Mouse (Mus musculus) lung, postnatal 36 days (tissue): Measurements from ENCODE around the gene Hnrnpa1.

Source experiments
- DNase-seq: peaks from one replicate; pipeline ENCODE4 v3.0.0; 2022; ENCODE audit warnings: mixed read lengths

Gene Hnrnpa1

DNA sequence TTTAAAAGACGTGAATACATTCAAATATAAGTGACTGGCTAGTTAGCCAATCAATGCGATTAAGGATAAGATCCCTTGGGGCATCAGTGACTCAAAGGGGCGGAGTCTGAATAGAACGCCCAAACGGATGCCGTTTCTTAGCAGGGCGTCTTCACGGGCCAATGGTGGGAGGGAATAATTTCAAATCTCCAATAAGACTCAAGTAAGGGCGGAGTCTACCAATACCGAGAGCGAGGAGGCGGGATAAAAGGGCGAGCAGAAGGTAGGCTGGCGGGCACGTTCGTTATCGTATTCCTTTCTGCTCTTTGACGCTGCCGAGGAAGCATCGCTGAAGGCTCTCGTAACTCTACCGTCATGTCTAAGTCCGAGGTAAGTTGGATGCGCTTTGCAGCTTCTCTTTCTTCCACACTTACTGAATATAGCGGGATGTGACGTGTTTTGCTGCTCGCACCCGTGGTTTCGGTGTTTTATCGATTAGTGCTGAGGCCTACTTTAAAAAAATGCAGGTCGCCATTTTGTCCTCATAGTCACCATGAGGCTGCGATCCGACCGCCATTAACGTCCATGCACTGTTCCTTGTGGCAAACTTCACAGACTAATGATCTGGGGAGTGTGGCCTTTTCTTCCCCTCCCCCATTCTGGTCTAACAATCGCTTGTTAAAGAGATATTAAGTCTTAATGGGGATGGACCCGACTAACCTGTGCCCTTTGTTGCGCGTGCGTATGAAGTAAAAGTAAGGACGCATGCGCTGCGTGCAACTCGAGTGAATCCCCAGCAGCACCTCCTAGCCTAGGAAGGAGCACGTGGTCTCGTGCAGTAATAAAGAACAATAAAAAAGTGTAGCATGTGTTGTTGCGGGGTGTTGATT lies at the start of gene Hnrnpa1:
TSS of gene Hnrnpa1 (plus strand) at position 273 of the 869 bp plus-strand sequence.
- peak; percentile 99 for DNase-seq

- peak; percentile 57 for DNase-seq
Measured at GRCm38 (mm10) chr15:103190531-103191462, 49.4 kb upstream of the Hnrnpa1 start.

GRCm38 (mm10) chr15:103193606-103194005 lies 46.6 kb upstream of the Hnrnpa1 start:
- DNase-seq, result peak; percentile 75

DNA sequence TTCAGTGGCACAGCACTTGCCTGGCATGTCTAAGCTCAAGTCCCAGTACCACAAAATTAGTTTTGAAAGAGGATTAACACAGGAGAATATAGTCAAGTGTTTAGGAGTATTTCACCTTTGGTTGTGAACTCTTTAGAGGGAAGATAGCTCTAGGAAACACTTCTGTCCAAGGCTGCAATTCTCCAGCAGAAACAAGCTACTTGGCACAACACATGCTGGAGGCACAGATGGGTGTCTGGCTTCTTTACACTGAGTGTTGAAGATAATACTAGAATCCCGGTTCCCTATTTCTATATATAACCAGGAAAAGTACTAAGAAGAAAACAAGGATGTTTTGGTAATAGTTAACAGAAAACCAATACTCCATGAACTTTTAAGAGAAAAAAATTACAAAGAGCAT lies 43.4 kb upstream of the Hnrnpa1 start:
- no peak for DNase-seq

DNA sequence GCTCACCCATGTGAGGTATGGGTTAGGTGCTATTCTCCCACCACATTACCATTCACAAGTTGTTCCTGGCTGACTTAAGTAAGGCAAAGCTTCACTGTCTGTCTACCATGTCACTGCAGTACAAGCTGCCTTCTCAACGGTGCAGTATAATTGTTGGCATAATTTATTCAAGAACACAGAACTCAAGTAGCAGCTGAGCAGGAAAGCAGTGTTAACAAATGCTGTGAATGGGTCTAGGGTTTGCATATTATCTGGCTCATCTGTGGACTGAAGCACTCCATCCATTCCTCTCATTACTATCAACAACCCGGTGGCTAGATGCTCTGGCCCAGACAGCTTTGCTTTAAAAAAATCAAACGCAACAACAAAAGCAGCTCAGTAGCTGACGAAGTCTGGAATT lies 42.4 kb upstream of the Hnrnpa1 start:
- no peak for DNase-seq

GRCm38 (mm10) chr15:103202088-103202793 lies 38.0 kb upstream of the Hnrnpa1 start:
- peak; percentile 79 for DNase-seq

GRCm38 (mm10) chr15:103205156-103205555 lies 35.1 kb upstream of the Hnrnpa1 start:
- DNase-seq, result peak; percentile 62

- DNase-seq, result no peak
Measured at GRCm38 (mm10) chr15:103214149-103214548, 26.1 kb upstream of the Hnrnpa1 start.

DNA sequence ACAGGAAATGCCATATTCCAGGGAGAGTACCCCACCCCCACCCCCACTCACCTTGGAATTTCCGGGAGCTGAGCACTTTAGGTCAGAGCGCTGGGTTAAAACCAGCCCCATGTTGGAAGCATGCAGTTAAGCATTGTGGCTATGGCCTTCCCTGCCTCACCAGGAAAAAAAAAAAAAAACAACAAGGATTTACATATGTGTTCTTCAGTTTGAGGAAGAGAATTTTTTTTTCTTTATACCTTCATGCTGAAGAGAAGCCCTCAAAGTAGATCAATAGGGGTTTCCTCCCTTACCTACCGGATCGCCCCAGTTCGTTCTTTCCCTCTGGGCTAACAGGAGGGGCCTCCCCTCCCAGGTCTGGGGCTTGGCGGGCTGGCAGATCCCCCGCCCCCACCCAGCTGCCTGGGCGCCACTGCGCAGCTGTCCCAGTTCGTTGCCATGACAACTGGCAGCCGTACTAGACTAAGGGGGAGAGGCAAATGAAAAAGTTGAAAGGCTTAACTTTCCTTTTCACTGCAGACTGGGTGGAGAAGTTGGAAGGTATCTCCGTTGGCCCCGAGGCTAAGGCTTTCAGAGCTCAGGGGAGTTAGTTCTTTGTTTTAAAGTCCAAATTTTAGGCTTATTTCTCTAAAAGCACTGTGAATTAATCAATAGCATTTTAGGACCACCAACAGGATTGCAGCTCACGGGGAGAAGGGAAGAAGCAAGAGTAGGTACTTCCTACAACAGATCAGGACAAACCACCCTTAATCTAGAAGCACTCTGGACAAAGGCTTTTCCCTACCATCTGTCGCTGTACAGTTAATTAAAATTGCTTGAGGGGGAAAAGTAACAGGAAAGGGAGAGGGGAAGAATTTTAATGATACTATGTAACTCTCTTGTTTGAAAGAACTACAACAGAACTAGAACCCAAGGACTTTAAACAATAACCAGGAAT lies 25.0 kb upstream of the Hnrnpa1 start:
- DNase-seq, result peak; percentile 89

GRCm38 (mm10) chr15:103216052-103216451 lies 24.2 kb upstream of the Hnrnpa1 start:
- no peak for DNase-seq

DNA sequence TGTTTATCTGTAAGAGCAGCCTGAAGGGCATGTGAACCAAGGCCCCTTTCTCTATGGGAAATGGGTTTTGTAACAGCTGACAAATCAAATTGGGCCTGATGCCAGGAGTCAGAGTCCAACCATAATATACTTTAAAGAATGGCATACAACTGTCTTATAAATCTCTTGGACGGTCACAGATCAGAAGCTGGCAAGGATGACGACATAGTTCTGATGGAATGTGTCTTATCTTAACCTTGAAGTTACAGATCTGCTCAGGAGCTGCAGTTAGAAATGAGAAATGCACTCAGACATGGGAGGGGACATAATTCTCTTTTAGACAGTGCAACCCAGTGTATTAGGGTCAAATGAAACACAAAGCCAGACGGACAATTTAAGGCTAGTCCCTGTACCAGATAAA lies 19.4 kb upstream of the Hnrnpa1 start:
- peak; percentile 40 for DNase-seq

GRCm38 (mm10) chr15:103221386-103221785 lies 18.8 kb upstream of the Hnrnpa1 start:
- no peak for DNase-seq

- no peak for DNase-seq
Measured at GRCm38 (mm10) chr15:103224161-103224560, 16.1 kb upstream of the Hnrnpa1 start.

DNA sequence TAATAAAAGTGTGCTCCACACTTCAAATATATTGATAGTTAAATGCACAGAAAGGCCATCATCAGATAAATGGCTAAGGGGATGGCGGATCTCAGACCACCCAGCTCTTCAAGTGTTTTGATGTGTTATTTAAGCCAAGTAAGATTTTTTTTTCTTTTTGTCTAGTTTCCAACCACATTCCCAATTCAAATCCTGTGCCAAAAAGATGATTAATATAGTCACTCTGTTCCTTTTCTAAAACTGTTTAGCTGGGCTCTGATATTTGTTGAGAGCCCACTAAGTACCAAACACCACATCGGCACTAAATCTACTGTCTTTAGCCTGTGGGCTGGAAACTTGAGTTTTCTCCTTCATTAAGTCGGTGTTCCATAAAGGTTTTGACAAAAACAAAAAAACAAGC lies 13.2 kb upstream of the Hnrnpa1 start:
- no peak for DNase-seq

DNA sequence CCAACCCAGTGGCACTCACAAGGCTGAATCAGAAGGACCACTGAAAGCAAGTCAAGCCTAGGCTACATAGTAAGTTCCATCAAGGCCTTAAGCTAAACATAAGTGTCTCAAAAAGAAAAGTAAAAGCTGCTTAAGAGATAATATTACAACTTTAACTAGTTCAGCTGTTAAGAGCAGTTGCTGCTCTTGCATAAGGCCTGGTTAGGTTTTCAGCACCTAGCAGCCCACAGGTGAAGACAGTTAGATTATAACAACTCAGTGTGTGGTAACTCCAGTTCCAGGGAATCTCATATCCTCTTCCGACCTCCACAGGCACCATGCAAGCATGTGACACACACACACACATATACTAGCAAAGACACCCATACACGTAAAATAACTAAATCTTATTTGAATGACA lies 12.7 kb upstream of the Hnrnpa1 start:
- DNase-seq, result no peak

GRCm38 (mm10) chr15:103228904-103229303 lies 11.3 kb upstream of the Hnrnpa1 start:
- peak; percentile 33 for DNase-seq

DNA sequence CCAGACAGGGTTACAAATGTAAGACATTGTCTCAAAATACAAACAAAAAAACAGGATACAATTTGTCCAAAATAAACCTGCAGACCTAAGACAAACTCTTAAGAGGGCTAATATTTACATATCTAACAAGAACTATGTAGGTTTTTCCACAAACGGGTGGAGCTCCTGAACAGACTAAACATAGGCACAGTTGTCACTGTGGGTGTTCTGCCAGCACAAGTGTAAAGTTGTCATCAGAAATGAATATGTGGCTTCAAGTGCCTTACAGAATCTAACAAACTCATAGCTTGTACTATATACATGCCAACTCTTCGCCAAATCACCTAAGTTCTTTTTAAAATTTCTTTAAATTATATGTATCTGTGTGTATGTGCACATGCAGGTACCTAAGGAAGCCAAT lies 7.1 kb upstream of the Hnrnpa1 start:
- DNase-seq, result no peak

GRCm38 (mm10) chr15:103237295-103237694 lies 2.9 kb upstream of the Hnrnpa1 start:
- no peak for DNase-seq

DNA sequence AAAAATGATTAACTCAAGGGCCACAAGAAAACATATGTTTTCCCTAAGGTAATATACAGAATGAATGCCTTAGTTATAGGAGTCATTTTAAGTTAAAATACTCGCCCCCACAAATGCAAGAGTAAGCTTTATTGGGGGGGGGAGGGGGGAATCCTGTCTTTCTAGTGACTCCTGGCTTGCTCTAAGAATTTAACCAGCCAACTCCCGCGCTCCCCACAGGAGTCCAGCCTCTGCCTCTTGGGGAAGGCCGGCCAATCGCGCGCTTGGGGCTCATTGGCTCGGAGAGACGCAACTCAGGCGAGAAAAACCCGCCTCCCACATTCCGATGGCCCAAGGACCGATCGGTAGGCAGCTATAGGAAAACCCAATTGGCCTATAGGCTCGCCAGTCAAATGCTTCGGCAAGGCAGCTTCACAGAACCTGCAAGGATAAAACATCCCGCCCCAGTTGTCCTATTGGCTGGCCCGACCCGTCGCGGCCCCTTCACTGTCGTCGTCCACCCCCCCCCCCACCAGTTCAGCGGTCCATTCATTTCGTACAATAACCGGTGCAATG lies 1.0 kb upstream of the Hnrnpa1 start:
- peak; percentile 98 for DNase-seq

- DNase-seq, result peak; percentile 99
Measured at GRCm38 (mm10) chr15:103239685-103240159, 510 bp upstream of the Hnrnpa1 start, which contains the start of gene Cbx5. Gene Cbx5 (minus strand): TSS chr15:103239816.
